Mouse (Mus musculus) NIH3T3 (cell line): ENCODE measurements around the gene Sorbs2.

Source experiments
- DNase-seq: peaks from one replicate; pipeline ENCODE4 v3.0.0-alpha.2; 2012; ENCODE audit warnings: low read depth

The Sorbs2 gene

GRCm38 (mm10) chr8:45626406-45626805 lies 118.8 kb downstream of the Sorbs2 start:
- no peak for DNase-seq

DNA sequence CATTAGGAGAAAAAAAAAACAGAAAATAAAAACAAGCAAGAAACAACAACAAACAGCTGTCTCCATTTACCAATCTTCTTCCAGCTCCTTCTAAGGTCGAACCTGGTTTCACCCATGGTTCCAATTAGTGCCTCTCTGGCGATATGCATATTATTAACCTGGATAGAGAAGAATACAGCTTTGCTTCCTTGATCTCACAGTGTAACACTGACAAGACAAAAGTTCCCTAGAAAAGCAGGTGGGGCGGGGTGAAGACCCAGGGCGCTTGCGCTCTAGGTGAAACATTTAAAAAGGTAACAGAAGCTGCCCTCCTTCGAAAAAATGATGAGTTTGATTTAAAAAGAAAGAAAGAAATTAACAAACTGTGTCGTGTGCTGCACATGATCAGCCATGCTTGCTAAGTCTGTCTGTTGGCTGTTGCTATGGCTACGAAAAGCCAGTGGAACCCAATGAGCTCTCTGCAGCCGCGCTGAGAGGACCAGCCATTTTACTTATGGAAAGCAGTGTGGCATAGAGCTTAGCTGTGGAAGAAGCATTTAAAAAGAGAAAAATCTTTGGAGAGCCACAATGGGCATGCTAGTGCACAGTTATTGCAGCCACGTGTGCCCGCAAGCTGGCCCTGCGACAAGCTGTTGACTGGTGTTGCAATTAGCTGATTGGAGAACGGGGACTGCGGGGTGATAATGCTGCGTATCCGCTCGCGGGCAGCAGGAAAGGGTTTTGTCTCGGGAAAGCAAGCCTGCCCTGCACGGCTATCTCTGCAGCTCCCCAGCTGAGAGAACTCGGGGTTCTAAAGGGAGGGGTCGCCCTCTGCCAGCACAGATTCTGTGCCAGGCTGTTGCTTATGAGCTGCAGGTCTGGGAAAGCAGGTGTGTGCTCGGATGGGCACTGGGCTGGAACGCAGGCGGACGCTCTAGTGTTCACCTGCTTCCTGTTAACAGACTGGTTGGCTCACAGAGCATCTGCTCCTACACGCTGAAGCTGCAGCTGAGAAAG lies 120.0 kb downstream of the Sorbs2 start:
- DNase-seq, result peak; percentile 15

DNA sequence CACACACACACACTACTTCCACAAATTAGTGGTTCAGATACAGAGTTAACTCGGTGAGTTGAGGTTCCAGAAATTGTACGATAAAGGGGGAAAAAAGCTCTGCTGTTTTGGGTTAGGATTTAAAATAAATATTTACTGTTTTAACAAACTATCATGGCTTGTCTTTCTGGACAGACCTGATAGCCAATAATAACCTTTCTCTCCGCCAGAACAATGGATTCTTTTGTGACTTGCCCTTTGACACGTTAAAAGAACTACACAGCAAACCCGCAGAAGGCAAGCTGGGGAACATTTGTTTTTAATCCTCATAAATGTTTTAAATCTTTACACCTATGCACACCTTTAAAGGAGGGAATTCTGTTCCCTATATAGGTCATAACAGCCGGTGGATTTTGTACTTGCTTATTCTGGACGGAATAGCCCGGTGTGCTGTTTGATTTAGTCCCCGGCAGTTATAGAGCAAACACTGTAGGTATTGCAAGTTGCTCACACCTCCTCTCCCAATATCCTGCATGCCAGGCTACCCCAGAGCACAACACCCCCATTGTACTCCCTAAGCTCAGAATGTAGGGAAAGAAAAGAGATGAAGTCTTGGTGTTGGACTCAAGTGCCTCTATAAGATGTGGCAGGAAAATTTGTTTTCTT lies 121.0 kb downstream of the Sorbs2 start:
- DNase-seq, result no peak

DNA sequence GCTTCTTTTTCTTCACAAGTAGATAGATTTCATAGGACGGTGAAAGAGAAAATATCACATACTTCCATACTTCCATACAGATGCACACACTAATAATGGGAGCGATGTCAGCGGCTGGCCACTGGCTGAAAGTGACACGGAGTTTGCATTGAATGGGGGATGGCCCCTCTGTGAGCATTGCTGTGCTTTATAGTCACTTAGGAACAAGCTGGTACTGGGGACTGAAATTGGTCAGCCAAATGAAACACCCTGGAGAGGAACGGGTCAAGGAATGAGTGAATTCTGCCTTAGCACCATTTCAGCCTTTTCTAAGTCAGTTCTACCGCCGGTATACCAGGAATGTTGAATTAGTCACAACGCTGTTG lies 121.5 kb downstream of the Sorbs2 start:
- no peak for DNase-seq

DNA sequence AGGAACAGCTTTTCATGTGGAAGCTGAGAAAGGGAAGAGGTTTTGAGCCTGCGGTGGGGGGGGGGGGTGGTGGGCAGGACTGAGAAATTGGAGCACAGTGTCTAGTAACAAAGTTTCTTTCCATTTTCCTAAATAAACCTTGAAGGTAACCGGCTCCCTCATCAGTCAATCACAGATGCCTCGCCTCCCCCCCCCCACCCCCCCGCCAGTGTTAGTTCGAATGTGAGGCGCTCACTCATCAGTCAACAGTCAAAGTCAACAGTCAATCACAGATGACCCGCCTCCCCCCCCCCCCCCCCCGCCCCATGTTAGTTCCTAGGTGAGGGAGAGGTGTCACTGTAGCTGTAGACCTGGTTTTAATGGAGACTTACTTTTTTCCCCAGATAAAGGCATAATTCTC lies 123.4 kb downstream of the Sorbs2 start:
- no peak for DNase-seq

DNA sequence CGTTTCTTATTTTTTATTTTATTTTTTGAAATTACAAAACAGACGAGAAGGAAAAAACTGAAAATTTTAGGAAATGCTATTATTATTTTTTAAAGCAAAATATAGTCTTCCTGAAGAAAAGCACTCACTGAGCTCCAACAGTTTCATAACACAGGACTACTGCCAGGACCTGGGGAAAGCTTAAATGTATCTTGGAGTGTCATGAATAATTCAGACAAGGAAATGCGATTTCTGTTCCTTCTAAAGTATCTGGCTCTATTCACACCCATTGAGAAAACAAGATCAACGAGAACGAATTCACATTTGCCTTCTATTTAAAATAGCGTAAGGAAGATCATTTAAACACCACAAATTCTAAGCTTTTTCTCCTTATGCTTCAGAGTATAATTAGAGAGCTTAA lies 127.6 kb downstream of the Sorbs2 start:
- no peak for DNase-seq

GRCm38 (mm10) chr8:45637745-45638144 lies 130.2 kb downstream of the Sorbs2 start:
- no peak for DNase-seq

DNA sequence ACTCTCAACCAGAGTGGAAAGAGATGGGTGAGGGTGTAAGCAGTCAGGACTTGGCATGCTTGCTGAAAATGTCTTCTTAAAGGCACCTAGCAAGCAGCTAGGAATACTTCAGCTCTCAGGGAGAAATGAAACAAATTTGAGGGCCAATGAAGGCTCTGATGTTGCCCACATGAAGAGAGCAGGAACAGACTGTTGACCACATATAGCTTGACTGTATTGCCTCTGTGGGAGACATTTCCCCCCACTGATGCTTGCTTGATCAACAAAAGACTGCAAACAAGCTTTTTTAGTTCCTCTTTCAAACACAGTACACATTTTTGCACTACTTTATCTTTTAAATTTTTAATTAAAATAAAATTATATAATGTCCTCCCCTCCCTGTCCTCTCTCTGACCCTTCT lies 131.9 kb downstream of the Sorbs2 start:
- DNase-seq, result no peak

DNA sequence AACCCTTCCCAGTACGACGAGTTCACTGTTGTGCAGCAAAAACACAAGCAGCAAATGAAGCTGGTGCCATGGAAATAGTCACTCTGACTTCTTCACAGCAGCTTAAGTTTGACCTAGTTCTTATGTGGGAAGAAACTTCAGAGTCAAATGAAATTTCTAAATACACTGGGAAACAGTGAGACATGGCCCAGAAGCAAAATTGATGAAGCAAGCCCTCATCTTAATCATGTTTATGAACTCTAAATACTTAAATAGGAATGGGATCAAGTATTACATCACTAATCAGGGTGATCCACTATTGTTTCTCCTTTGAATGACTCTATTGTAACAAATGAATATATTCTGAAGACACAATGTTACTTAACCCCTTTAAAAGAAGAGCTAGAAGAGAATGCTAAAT lies 137.1 kb downstream of the Sorbs2 start:
- no peak for DNase-seq

GRCm38 (mm10) chr8:45649063-45649462 lies 141.5 kb downstream of the Sorbs2 start:
- no peak for DNase-seq

- DNase-seq, result no peak
Measured at GRCm38 (mm10) chr8:45649966-45650365, 142.4 kb downstream of the Sorbs2 start.

DNA sequence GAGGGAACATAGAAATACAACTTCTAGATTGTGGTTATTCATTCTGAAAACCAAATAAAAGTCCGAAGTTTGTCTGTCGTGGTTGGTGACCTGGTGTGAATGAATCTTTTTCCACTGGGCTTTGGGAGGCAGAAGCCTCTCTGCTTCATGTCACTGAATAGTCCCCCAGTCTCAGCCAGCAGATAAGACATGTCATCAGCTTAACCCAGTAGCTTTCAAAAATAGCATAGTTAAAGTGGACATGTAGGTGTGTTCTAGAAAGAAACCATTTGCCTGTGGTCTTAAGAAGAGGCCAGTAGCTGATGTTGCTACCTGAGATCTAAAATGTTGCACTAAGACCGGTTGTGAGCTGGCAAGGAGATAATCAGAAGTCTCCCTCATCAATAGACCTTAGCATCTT lies 150.4 kb downstream of the Sorbs2 start:
- no peak for DNase-seq

- DNase-seq, result no peak
Measured at GRCm38 (mm10) chr8:45658458-45659325, 151.1 kb downstream of the Sorbs2 start.

DNA sequence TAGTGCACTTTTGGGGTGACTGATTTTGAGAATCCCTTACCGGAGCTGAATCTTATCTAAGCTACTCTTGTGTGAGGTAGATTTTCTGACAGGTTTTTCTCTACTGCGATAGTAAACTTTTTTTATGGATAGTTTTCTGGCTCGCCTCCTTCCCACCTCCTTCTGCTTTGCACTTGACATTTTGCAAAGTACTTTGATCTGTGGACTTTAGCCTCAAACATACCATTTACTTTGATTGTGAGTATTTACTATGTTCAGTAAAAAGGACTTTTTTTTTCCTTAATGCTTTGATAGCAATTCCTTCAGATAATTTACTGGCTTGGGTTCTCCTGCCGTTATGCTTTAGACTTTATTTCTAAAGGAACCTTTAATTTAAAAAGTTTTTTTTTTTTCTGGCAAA lies 151.9 kb downstream of the Sorbs2 start:
- DNase-seq, result no peak

- no peak for DNase-seq
Measured at GRCm38 (mm10) chr8:45660570-45660969, 153.0 kb downstream of the Sorbs2 start.

- no peak for DNase-seq
Measured at GRCm38 (mm10) chr8:45661605-45662004, 154.0 kb downstream of the Sorbs2 start.

DNA sequence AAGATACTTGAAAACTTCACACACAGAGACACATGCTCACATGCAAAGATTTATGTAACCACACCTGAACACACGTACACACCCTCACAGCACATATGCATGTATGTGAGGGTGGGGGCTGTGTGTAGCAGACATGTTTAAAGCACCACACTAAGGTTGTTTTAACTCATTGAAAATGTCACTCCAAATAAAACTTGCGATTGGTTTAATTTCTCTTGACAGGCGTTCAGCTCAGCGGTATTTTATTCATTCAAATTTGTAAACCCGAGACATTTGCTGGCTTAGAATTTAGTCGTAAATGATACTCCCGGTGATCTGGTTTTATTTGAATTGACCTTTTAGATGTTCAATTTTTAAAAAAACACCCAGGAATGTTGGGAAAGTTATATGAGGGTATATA lies 158.6 kb downstream of the Sorbs2 start:
- no peak for DNase-seq

- no peak for DNase-seq
Measured at GRCm38 (mm10) chr8:45673149-45673548, 165.6 kb downstream of the Sorbs2 start.

- DNase-seq, result no peak
Measured at GRCm38 (mm10) chr8:45675821-45676279, 168.3 kb downstream of the Sorbs2 start.

DNA sequence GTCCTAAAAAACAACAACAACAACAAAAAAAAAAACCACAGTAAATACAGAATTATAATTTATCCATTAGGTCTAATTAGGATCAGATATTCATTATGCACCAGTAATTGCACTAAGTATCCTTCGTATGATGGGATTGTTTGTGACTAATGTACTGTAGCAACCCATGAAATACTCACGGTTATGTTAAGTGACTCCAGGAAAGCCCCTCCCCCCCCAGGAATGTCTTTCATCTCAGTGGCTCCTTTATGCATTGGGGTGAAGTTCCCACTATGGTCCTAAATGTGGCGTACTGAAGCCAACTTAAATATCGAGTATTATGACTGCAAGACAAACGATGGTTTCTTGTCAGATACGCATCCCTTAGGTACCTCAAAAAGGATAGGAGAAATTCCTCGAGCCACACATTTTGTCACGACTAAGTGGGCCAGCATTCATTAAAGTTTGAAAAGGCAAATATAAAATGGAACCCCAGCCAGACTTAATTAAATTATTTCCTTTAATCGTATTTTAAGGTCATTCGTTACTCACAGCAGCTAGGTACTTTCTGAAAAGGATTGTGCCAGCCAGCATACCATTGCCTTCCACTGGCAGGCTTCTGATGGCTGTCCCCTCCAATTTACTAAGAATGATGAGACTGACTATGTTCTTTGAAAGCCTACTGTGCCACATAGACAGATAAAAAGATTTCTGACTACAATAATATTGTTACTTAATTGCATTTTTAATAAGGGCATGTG lies 169.7 kb downstream of the Sorbs2 start:
- no peak for DNase-seq

DNA sequence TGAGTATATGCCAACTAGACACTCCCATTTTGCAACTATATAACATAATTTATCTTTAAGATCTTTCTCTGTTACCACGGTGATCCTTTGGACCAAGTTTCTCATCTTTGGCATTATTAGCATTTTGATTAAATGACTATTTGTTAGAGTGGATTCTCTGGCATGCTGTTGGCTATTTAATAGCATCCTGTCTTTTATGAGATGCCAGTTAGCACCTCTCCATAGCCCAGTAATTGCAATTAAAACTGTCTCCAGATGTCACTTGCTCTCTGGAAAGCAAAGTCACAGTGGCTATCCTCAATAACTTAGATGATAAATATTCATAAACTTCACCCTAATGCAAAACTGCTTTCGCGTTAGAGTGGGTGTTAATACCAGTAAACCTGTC lies 170.3 kb downstream of the Sorbs2 start:
- no peak for DNase-seq

- DNase-seq, result no peak
Measured at GRCm38 (mm10) chr8:45681171-45681570, 173.6 kb downstream of the Sorbs2 start.
